In the genomic region with DNA sequence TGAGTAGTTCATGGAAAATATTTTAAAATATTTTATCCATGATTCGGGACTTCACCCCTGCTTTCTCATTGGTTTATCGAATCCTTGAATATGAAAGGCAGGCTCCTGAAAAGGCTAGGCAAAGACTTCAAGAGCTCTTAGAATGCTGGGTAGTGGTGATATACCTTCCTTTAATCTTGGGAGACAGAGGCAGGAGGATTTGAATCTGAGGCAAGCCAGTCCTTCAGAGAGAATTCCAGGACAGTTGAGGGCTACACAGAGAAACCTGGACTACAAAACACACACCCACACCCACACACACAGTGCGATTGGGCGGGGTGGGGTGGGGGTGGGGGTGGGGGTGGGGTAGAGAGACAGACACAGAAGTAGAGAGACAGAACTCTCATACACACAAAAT, we compare ENCODE assay signal across 8 mouse cellular contexts. TPM values are rescaled to one million over a fixed set of nuclear protein-coding genes. Genes with fewer than 3 reads are reported as not detected.
DNase-seq lines count a peak whose midpoint lies in the region; ATAC-seq and TF ChIP-seq lines count a peak whose summit lies in the region.

No protein-coding gene starts in this region.

- peak overlapping the region; percentile 34; the same call in 1 of the 2 replicates for H3K4me3 ChIP-seq in lung, embryonic 15.5 days
- no peak overlapping the region for H3K4me3 ChIP-seq in lung, adult 2 months (replicated peaks; ENCODE audit: extremely low read depth, low read depth, low read length)
- no peak overlapping the region for H3K4me3 ChIP-seq in neural tube, embryonic 12.5 days

- no peaks in the 10 kb centered on the region for H3K9me3 ChIP-seq in lung, embryonic 15.5 days
- no peaks in the 10 kb centered on the region for H3K9me3 ChIP-seq in neural tube, embryonic 12.5 days

- no peak for TF ChIP-seq POLR2A in lung, adult 2 months (IDR thresholded peaks at IDR 0.05; ENCODE audit: borderline replicate concordance, extremely low read depth, low read depth, low read length)

- intact Hi-C loops in left cerebral cortex, postnatal 10 days (cut with DNase I): no loop called here

- H3K36me3 ChIP-seq in lung, embryonic 15.5 days: no peaks in the 10 kb centered on the region
- no peaks in the 10 kb centered on the region for H3K36me3 ChIP-seq in neural tube, embryonic 12.5 days

- no peak for DNase-seq in lung, adult 2 months
- peak; percentile 58 for DNase-seq in embryo, embryonic 11 days
- peak; percentile 37 for DNase-seq in induced T-regulatory cell, adult 2 months (ENCODE audit: low read depth)
- DNase-seq in left cerebral cortex, postnatal 10 days (ENCODE audit: extremely low spot score in 1 of 2, low spot score in 2 of 2): no peak
- no peak for DNase-seq in right cerebral cortex, postnatal 25 days
- no peak for DNase-seq in kidney, postnatal 4 days

- H3K4me1 ChIP-seq in lung, embryonic 15.5 days: peaks cover 24% of the 10 kb centered on the region
- peaks cover 3% of the 10 kb centered on the region; the same call in 1 of the 2 replicates for H3K4me1 ChIP-seq in lung, adult 2 months (ENCODE audit: control insufficient read depth, insufficient read depth, low read length)
- peaks cover 5% of the 10 kb centered on the region; the same call in 1 of the 2 replicates for H3K4me1 ChIP-seq in neural tube, embryonic 12.5 days

- no peak for ATAC-seq in lung, embryonic 15.5 days (ENCODE audit: borderline replicate concordance, extremely low read depth, low FRiP score, low TSS enrichment)
- ATAC-seq in neural tube, embryonic 12.5 days (ENCODE audit: low FRiP score, low read depth): no peak

- TF ChIP-seq CTCF in lung, adult 2 months (IDR thresholded peaks at IDR 0.05; ENCODE audit: insufficient read depth, low read length): no peak

- no peaks in the 10 kb centered on the region for H3K27me3 ChIP-seq in lung, embryonic 15.5 days
- H3K27me3 ChIP-seq in neural tube, embryonic 12.5 days (replicated peaks): no peaks in the 10 kb centered on the region

- H3K9ac ChIP-seq in lung, embryonic 15.5 days: peak overlapping the region; percentile 34
- H3K9ac ChIP-seq in neural tube, embryonic 12.5 days: no peak overlapping the region

- H3K4me2 ChIP-seq in lung, embryonic 15.5 days: peak overlapping the region; percentile 63
- peak overlapping the region; percentile 60 for H3K4me2 ChIP-seq in neural tube, embryonic 12.5 days (replicated peaks)

- WGBS in lung, embryonic 15.5 days: 2% methylated on average over 4 of the region's 4 CpGs
- 12% methylated on average over 4 of the region's 4 CpGs for WGBS in lung, adult 2 months
- WGBS in neural tube, embryonic 12.5 days: 8% methylated on average over 4 of the region's 4 CpGs

- H3K27ac ChIP-seq in lung, embryonic 15.5 days: peak overlapping the region; percentile 98
- H3K27ac ChIP-seq in neural tube, embryonic 12.5 days: no peak overlapping the region

RNA-seq across cellular contexts. Expression of gene Hist1h2bb, which starts 1.4 kb away (rescaled TPM):
- 3.2 and 4.1 TPM in 2 replicates for polyA plus RNA-seq in lung, embryonic 15.5 days (2015; fragmentation: Nextera tagmentation; extraction: Ambion mirVana)
- 2.5 and 2.6 TPM in 2 replicates for polyA plus RNA-seq in lung, adult 2 months (2012; rRNA removed)
- polyA plus RNA-seq in neural tube, embryonic 12.5 days (2016; fragmentation: Nextera tagmentation; extraction: Ambion mirVana): 1.3 and 1.7 TPM in 2 replicates
- total RNA-seq in left cerebral cortex, postnatal 10 days (2021): 10 to 100 TPM; 25.4 to 26.6 TPM

RNA-seq across cellular contexts. Expression of gene Hist1h3c, which starts 2.5 kb away (rescaled TPM):
- 12.0 and 13.7 TPM in 2 replicates for polyA plus RNA-seq in lung, embryonic 15.5 days (2015; fragmentation: Nextera tagmentation; extraction: Ambion mirVana)
- 1.2 and 2.9 TPM in 2 replicates for polyA plus RNA-seq in lung, adult 2 months (2012; rRNA removed)
- 6.8 and 7.4 TPM in 2 replicates for polyA plus RNA-seq in neural tube, embryonic 12.5 days (2016; fragmentation: Nextera tagmentation; extraction: Ambion mirVana)
- total RNA-seq in left cerebral cortex, postnatal 10 days (2021): 10 to 100 TPM; 13.2 to 15.0 TPM

RNA-seq across cellular contexts. Expression of gene Hist1h2ab, which starts 3.0 kb away (rescaled TPM):
- polyA plus RNA-seq in lung, embryonic 15.5 days (2015; fragmentation: Nextera tagmentation; extraction: Ambion mirVana): 74.3 and 83.5 TPM in 2 replicates
- 2.0 and 3.9 TPM in 2 replicates for polyA plus RNA-seq in lung, adult 2 months (2012; rRNA removed)
- polyA plus RNA-seq in neural tube, embryonic 12.5 days (2016; fragmentation: Nextera tagmentation; extraction: Ambion mirVana): 28.5 and 44.2 TPM in 2 replicates
- 10 to 100 TPM; 43.9 to 44.2 TPM for total RNA-seq in left cerebral cortex, postnatal 10 days (2021)

RNA-seq across cellular contexts. Expression of gene Hist1h3b, which starts 4.2 kb away (rescaled TPM):
- 12.0 and 18.6 TPM in 2 replicates for polyA plus RNA-seq in lung, embryonic 15.5 days (2015; fragmentation: Nextera tagmentation; extraction: Ambion mirVana)
- 2.6 and 3.8 TPM in 2 replicates for polyA plus RNA-seq in lung, adult 2 months (2012; rRNA removed)
- 5.8 and 10.0 TPM in 2 replicates for polyA plus RNA-seq in neural tube, embryonic 12.5 days (2016; fragmentation: Nextera tagmentation; extraction: Ambion mirVana)
- 10 to 100 TPM; 37.4 to 47.0 TPM for total RNA-seq in left cerebral cortex, postnatal 10 days (2021)

RNA-seq across cellular contexts. Expression of gene Hist1h4b, which starts 8.9 kb away (rescaled TPM):
- polyA plus RNA-seq in lung, embryonic 15.5 days (2015; fragmentation: Nextera tagmentation; extraction: Ambion mirVana): 5.8 and 7.5 TPM in 2 replicates
- polyA plus RNA-seq in lung, adult 2 months (2012; rRNA removed): 2.5 and 2.8 TPM in 2 replicates
- 4.5 and 6.1 TPM in 2 replicates for polyA plus RNA-seq in neural tube, embryonic 12.5 days (2016; fragmentation: Nextera tagmentation; extraction: Ambion mirVana)
- 10 to 100 TPM; 79.7 to 80.1 TPM for total RNA-seq in left cerebral cortex, postnatal 10 days (2021)

Comparison
In these comparisons a context has a peak if more than half of its experiments do, and no peak if none do; other contexts are left out.
1. DNase-seq: peak in embryo, embryonic 11 days (single experiment) and induced T-regulatory cell, adult 2 months (single experiment); none in lung, adult 2 months (single experiment), left cerebral cortex, postnatal 10 days (0 of 2), right cerebral cortex, postnatal 25 days (single experiment) and kidney, postnatal 4 days (0 of 2).